Mouse (Mus musculus) forebrain, embryonic 10.5 days (tissue): ENCODE data around the gene Astn2. TPM values are rescaled to one million over a fixed set of nuclear protein-coding genes. Genes with fewer than 3 reads are reported as not detected.

Experiments used
- DNase-seq: peaks from one replicate; pipeline ENCODE4 v3.0.0-alpha.2; 2017; ENCODE audit warnings: low spot score; ENCODE audit errors: extremely low spot score
- H3K27ac ChIP-seq: fragments of 300-500 bp; sonication (generic); 2 replicates; pipeline ENCODE4 v1.5.1; 2016; ENCODE audit warnings: mild to moderate bottlenecking
- H3K27me3 ChIP-seq: fragments of 300-500 bp; sonication (generic); 2 replicates; pipeline ENCODE4 v1.6.1; 2016; ENCODE audit warnings: mild to moderate bottlenecking; ENCODE audit not compliant: poor library complexity, severe bottlenecking
- H3K36me3 ChIP-seq: fragments of 300-500 bp; sonication (generic); replicated peaks from 2 replicates; pipeline ENCODE4 v1.6.1; 2016; ENCODE audit warnings: mild to moderate bottlenecking, moderate library complexity
- H3K4me1 ChIP-seq: fragments of 300-500 bp; sonication (generic); 2 replicates; pipeline ENCODE4 v1.6.1; 2016
- H3K4me3 ChIP-seq: fragments of 300-500 bp; sonication (generic); 2 replicates; pipeline ENCODE4 v1.5.1; 2016; ENCODE audit warnings: mild to moderate bottlenecking, moderate library complexity
- H3K9me3 ChIP-seq: fragments of 300-500 bp; sonication (generic); 2 replicates; pipeline ENCODE4 v1.6.1; 2016; ENCODE audit warnings: mild to moderate bottlenecking, moderate library complexity
- WGBS: fragments of 180-500 bp; shearing (Covaris S2); methylation state at CpG from one replicate; pipeline ENCODE4 v1.1.7; 2016; 5-methylcytosine and 5-hydroxymethylcytosine counted together
- polyA plus RNA-seq: library from polyadenylated mRNA; unstranded; fragments of >200 nt; fragmentation: Nextera tagmentation; extraction: Ambion mirVana; gene quantifications from 2 replicates; pipeline ENCODE4 v1.2.1, GENCODE M21; 2016

Astn2 gene
- polyA plus RNA-seq, 1 experiment from 2014 or later = 0.27 TPM

GRCm38 (mm10) chr4:65402836-65403634 lies 1001.4 kb downstream of the Astn2 start:
- H3K27ac ChIP-seq = no peak overlapping the region
- H3K4me3 ChIP-seq = no peak overlapping the region
- H3K27me3 ChIP-seq = no peaks in the 10 kb centered on the region
- no peak for DNase-seq
- H3K9me3 ChIP-seq = no peaks in the 10 kb centered on the region
- H3K36me3 ChIP-seq = no peaks in the 10 kb centered on the region
- peaks cover 7% of the 10 kb centered on the region for H3K4me1 ChIP-seq
- WGBS = 56% methylated on average over 6 of the region's 6 CpGs

- Histone ChIP-seq H3K27ac (no peak overlapping the region), H3K4me3 (no peak overlapping the region), H3K36me3 (no peaks in the 10 kb centered on the region), H3K27me3 (no peaks in the 10 kb centered on the region), H3K9me3 (no peaks in the 10 kb centered on the region), H3K4me1 (peaks cover 7% of the 10 kb centered on the region)
- DNase-seq = no peak
- WGBS = 84% methylated on average over 5 of the region's 5 CpGs
These were observed 1002.1 kb downstream of the Astn2 start for GRCm38 (mm10) chr4:65402286-65402685.

- H3K27ac ChIP-seq = no peak overlapping the region
- H3K27me3 ChIP-seq = no peaks in the 10 kb centered on the region
- no peaks in the 10 kb centered on the region for H3K36me3 ChIP-seq
- peaks cover 7% of the 10 kb centered on the region for H3K4me1 ChIP-seq
- no peaks in the 10 kb centered on the region for H3K9me3 ChIP-seq
- no peak for DNase-seq
- 97% methylated on average over 4 of the region's 4 CpGs for WGBS
- H3K4me3 ChIP-seq = no peak overlapping the region
These were observed 1005.0 kb downstream of the Astn2 start for GRCm38 (mm10) chr4:65399457-65399856.

- Histone ChIP-seq H3K27ac (no peak overlapping the region), H3K4me1 (no peaks in the 10 kb centered on the region), H3K27me3 (0 out of 2 replicates have a peak, but pooled peaks cover 6% of the 10 kb centered on the region), H3K9me3 (no peaks in the 10 kb centered on the region), H3K36me3 (no peaks in the 10 kb centered on the region), H3K4me3 (no peak overlapping the region)
- WGBS = 79% methylated on average over 3 of the region's 3 CpGs
- no peak for DNase-seq
These were observed 1007.6 kb downstream of the Astn2 start for GRCm38 (mm10) chr4:65396806-65397205.

- H3K4me3 ChIP-seq = no peak overlapping the region
- H3K27me3 ChIP-seq = 0 out of 2 replicates have a peak, but pooled peaks cover 6% of the 10 kb centered on the region
- 79% methylated on average over 4 of the region's 4 CpGs for WGBS
- H3K4me1 ChIP-seq = no peaks in the 10 kb centered on the region
- no peak overlapping the region for H3K27ac ChIP-seq
- H3K36me3 ChIP-seq = no peaks in the 10 kb centered on the region
- no peaks in the 10 kb centered on the region for H3K9me3 ChIP-seq
- no peak for DNase-seq
These were observed 1013.4 kb downstream of the Astn2 start for GRCm38 (mm10) chr4:65391001-65391400.

- 90% methylated on average over 4 of the region's 4 CpGs for WGBS
- DNase-seq = no peak
- no peaks in the 10 kb centered on the region for H3K9me3 ChIP-seq
- H3K4me1 ChIP-seq = no peaks in the 10 kb centered on the region
- no peaks in the 10 kb centered on the region for H3K36me3 ChIP-seq
- H3K4me3 ChIP-seq = no peak overlapping the region
- no peaks in the 10 kb centered on the region for H3K27me3 ChIP-seq
- H3K27ac ChIP-seq = no peak overlapping the region
These were observed 1021.3 kb downstream of the Astn2 start for GRCm38 (mm10) chr4:65383070-65383469.

- 91% methylated on average over 4 of the region's 4 CpGs for WGBS
- no peaks in the 10 kb centered on the region for H3K27me3 ChIP-seq
These were observed 1025.0 kb downstream of the Astn2 start for GRCm38 (mm10) chr4:65379461-65379860.

GRCm38 (mm10) chr4:65376571-65376970 lies 1027.8 kb downstream of the Astn2 start:
- 95% methylated on average over 2 of the region's 2 CpGs for WGBS
- DNase-seq = no peak
- H3K36me3 ChIP-seq = no peaks in the 10 kb centered on the region
- no peaks in the 10 kb centered on the region for H3K9me3 ChIP-seq
- H3K4me3 ChIP-seq = no peak overlapping the region
- H3K4me1 ChIP-seq = peaks cover 2% of the 10 kb centered on the region; the same call in 1 of the 2 replicates
- H3K27ac ChIP-seq = no peak overlapping the region
- H3K27me3 ChIP-seq = no peaks in the 10 kb centered on the region

More at GRCm38 (mm10) chr4:65379461-65379860, 1025.0 kb downstream of the Astn2 start:
- H3K36me3 ChIP-seq = no peaks in the 10 kb centered on the region
- H3K4me3 ChIP-seq = no peak overlapping the region
- no peak for DNase-seq
- no peaks in the 10 kb centered on the region for H3K4me1 ChIP-seq
- H3K27ac ChIP-seq = no peak overlapping the region
- H3K9me3 ChIP-seq = no peaks in the 10 kb centered on the region

GRCm38 (mm10) chr4:65373841-65374240 lies 1030.6 kb downstream of the Astn2 start:
- 62% methylated on average over 1 of the region's 1 CpGs for WGBS
- no peaks in the 10 kb centered on the region for H3K36me3 ChIP-seq
- H3K27ac ChIP-seq = no peak overlapping the region
- no peak overlapping the region for H3K4me3 ChIP-seq
- H3K4me1 ChIP-seq = peaks cover 2% of the 10 kb centered on the region; the same call in 1 of the 2 replicates
- H3K9me3 ChIP-seq = no peaks in the 10 kb centered on the region; the same call in 1 of the 2 replicates
- no peaks in the 10 kb centered on the region for H3K27me3 ChIP-seq
- no peak for DNase-seq

- peaks cover 2% of the 10 kb centered on the region; the same call in 1 of the 2 replicates for H3K4me1 ChIP-seq
- no peaks in the 10 kb centered on the region; the same call in 1 of the 2 replicates for H3K9me3 ChIP-seq
- H3K4me3 ChIP-seq = no peak overlapping the region
- H3K27ac ChIP-seq = no peak overlapping the region
- no peaks in the 10 kb centered on the region for H3K36me3 ChIP-seq
- no peak for DNase-seq
- no peaks in the 10 kb centered on the region for H3K27me3 ChIP-seq
- 89% methylated on average over 3 of the region's 3 CpGs for WGBS
These were observed 1031.7 kb downstream of the Astn2 start for GRCm38 (mm10) chr4:65372731-65373130.

GRCm38 (mm10) chr4:65367135-65367534 lies 1037.3 kb downstream of the Astn2 start:
- DNase-seq = no peak
- no peaks in the 10 kb centered on the region; the same call in 1 of the 2 replicates for H3K9me3 ChIP-seq
- no peak overlapping the region for H3K27ac ChIP-seq
- no peaks in the 10 kb centered on the region for H3K36me3 ChIP-seq
- H3K4me3 ChIP-seq = no peak overlapping the region
- H3K27me3 ChIP-seq = no peaks in the 10 kb centered on the region
- H3K4me1 ChIP-seq = peaks cover 10% of the 10 kb centered on the region

- H3K4me1 ChIP-seq = peaks cover 8% of the 10 kb centered on the region; the same call in 1 of the 2 replicates
- WGBS = 65% methylated on average over 4 of the region's 4 CpGs
- peaks cover 20% of the 10 kb centered on the region for H3K36me3 ChIP-seq
- no peak overlapping the region for H3K4me3 ChIP-seq
- H3K27ac ChIP-seq = no peak overlapping the region
- H3K9me3 ChIP-seq = no peaks in the 10 kb centered on the region
- H3K27me3 ChIP-seq = no peaks in the 10 kb centered on the region
- no peak for DNase-seq
These were observed 1049.8 kb downstream of the Astn2 start for GRCm38 (mm10) chr4:65354580-65354979.

- H3K9me3 ChIP-seq = no peaks in the 10 kb centered on the region
- no peak overlapping the region for H3K4me3 ChIP-seq
- H3K27me3 ChIP-seq = no peaks in the 10 kb centered on the region
- peaks cover 8% of the 10 kb centered on the region; the same call in 1 of the 2 replicates for H3K4me1 ChIP-seq
- H3K36me3 ChIP-seq = peaks cover 20% of the 10 kb centered on the region
- no peak for DNase-seq
- WGBS = 92% methylated on average over 7 of the region's 7 CpGs
- H3K27ac ChIP-seq = no peak overlapping the region
These were observed 1053.9 kb downstream of the Astn2 start for GRCm38 (mm10) chr4:65350521-65350920.
